Mouse (Mus musculus) cerebellum, adult 2 months (tissue): Measurements from ENCODE around the gene Slc6a5.

ENCODE experiments used
- CTCF ChIP-seq: fragments of 200-500 bp; IDR thresholded peaks from 2 replicates; pipeline ENCODE4 v1.5.1; 2011; ENCODE audit warnings: low read depth, mild to moderate bottlenecking, control low read depth, low read length, moderate library complexity, borderline replicate concordance; ENCODE audit not compliant: insufficient read depth
- POLR2A ChIP-seq: fragments of 200-500 bp; IDR thresholded peaks from 2 replicates; pipeline ENCODE4 v1.6.1; 2011; ENCODE audit warnings: low read length, control low read depth, borderline replicate concordance; ENCODE audit not compliant: insufficient read depth

DNA sequence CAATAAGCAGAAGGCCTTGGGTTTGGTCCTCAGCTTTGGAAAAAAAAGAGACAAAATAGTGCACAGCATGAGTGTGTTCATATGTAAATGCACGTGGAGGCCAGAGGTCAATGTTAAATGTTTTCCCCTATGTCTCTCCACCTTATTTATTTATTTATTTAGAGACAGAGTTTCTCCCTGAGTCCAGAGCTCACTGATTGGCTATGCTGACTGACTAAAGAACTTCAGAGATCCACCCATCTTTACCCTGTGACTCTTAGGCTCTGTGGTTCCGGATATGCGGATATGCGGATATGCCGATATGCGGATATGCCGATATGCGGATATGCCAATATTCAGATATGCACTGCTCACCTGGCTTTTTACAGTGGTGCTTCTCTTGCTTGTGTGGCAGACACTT is 76.0 kb downstream of the Slc6a5 start:
- no peak for TF ChIP-seq CTCF
- no peak for TF ChIP-seq POLR2A
